Mouse (Mus musculus): ENCODE results near the gene Ptms. TPM values are rescaled to one million over a fixed set of nuclear protein-coding genes. Genes with fewer than 3 reads are reported as not detected.
A peak's percentile ranks its signal among the peaks of the same experiment; 100 is the strongest.

The Ptms gene
- polyA plus RNA-seq, 1 experiment from 2014 or later, result 707 TPM

DNA sequence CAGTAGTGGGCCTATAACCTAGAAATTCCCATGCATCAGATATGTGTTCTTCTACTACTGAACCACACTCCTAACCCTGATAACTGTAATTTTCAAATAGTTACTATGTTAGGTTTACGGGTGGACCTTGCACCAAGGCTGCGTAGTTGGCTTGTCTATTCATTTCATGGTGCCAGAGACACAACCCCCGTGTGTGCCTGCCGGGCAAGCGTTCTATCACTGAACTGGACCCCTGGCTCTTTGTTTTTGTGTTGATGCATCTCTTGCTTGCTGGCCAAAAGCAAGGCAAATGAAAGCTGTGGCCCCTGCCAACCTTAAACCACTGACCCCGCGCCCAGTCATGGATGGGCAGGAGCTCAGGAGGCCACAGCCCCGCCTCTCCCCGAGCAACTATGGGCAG, 38.1 kb downstream of the Ptms start:
- Histone ChIP-seq H3K9ac (no peak overlapping the region), H3K9me3 (ENCODE audit: control insufficient read depth, low read length) (no peaks in the 10 kb centered on the region), H3K4me3 (replicated peaks; ENCODE audit: low read length) (no peak overlapping the region), H3K27me3 (ENCODE audit: control insufficient read depth, insufficient read depth, low read length) (no peaks in the 10 kb centered on the region), H3K4me2 (replicated peaks) (no peak overlapping the region), H3K36me3 (replicated peaks; ENCODE audit: control insufficient read depth, insufficient read depth) (no peaks in the 10 kb centered on the region), H3K27ac (no peak overlapping the region), H3K4me1 (replicated peaks; ENCODE audit: control insufficient read depth, insufficient read depth, low read length) (no peaks in the 10 kb centered on the region)
- no peak for DNase-seq (ENCODE audit: low spot score)
- no peak for ATAC-seq (ENCODE audit: low FRiP score)
- WGBS, result 94% methylated on average over 9 of the region's 9 CpGs

DNA sequence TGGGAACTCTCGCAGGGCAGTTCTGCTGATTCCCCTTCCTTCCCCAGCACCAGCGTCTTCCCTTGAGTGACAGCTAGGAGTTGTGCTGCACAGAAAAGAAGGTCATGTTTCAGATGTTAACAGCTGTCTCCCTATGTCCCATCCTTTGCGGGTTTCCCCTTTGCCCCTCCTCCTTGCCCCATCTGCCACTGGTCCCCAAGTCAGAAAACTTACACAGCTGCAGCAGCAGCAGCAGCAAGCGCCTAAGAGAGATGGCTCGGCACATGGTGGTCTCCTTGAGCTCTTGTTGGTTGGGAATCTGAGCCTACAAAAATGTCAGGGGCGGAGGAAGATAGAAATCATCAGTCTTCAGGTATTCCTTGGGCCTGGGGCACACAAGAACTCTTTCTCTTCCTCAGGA, 40.5 kb downstream of the Ptms start:
- Histone ChIP-seq H3K4me1 (replicated peaks; ENCODE audit: control insufficient read depth, insufficient read depth, low read length) (no peaks in the 10 kb centered on the region), H3K36me3 (replicated peaks; ENCODE audit: control insufficient read depth, insufficient read depth) (no peaks in the 10 kb centered on the region), H3K4me3 (replicated peaks; ENCODE audit: low read length) (no peak overlapping the region), H3K9ac (no peak overlapping the region), H3K27me3 (ENCODE audit: control insufficient read depth, insufficient read depth, low read length) (no peaks in the 10 kb centered on the region), H3K9me3 (ENCODE audit: control insufficient read depth, low read length) (no peaks in the 10 kb centered on the region), H3K4me2 (replicated peaks) (no peak overlapping the region), H3K27ac (no peak overlapping the region)
- WGBS, result 63% methylated on average over 6 of the region's 6 CpGs
- ATAC-seq (ENCODE audit: low FRiP score) (no peak), DNase-seq (ENCODE audit: low spot score) (no peak)

DNA sequence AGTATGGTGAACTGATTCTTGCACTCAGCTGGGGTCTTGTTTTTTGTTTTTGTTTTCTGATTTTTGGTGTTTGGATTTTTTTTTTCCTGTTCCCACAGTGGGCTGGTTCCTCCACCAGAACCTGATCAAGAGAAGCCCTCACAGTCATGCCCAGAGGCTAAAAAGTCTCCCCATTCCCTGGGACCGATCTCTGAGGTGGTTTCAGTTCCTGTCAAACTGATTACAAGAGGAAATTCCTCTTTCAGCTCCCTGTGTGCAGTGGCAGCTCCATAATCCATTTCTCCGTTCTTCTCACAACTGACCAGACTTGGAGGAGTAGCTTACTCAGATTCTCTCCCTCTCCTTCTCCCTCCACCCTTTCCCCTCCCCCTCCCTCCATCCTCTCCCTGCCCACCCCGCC, 45.6 kb downstream of the Ptms start:
- DNase-seq (ENCODE audit: low spot score) (no peak), ATAC-seq (ENCODE audit: low FRiP score) (no peak)
- H3K9me3 ChIP-seq (ENCODE audit: control insufficient read depth, low read length), result no peaks in the 10 kb centered on the region
- H3K36me3 ChIP-seq (replicated peaks; ENCODE audit: control insufficient read depth, insufficient read depth), result no peaks in the 10 kb centered on the region
- no peaks in the 10 kb centered on the region for H3K27me3 ChIP-seq (ENCODE audit: control insufficient read depth, insufficient read depth, low read length)
- H3K4me2 ChIP-seq (replicated peaks), result no peak overlapping the region
- no peaks in the 10 kb centered on the region for H3K4me1 ChIP-seq (replicated peaks; ENCODE audit: control insufficient read depth, insufficient read depth, low read length)
- H3K27ac ChIP-seq, result no peak overlapping the region
- no peak overlapping the region for H3K9ac ChIP-seq
- no peak overlapping the region for H3K4me3 ChIP-seq (replicated peaks; ENCODE audit: low read length)
- whole genome bisulfite sequencing, result 64% methylated on average over 2 of the region's 3 CpGs

DNA sequence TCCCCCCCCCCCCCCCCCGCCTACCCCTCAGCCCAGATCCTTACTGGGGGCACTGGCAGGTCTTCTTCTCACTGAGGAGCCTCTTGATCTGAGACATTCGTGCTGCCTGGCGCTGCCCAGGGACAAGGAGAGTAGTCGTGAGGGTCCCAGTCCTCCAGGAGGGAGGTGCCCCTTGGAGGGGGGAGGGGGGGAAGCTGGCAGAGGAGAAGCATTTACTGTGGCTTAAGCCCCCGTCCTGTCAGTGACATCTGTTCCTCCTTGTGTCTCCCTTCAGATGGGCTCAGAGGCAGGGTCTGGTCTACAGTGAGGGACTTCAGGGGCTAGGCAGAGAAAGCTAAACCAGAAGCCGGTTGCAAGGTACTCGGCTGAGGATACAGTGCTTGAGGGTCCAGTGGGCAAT, 53.3 kb downstream of the Ptms start:
- Histone ChIP-seq H3K36me3 (replicated peaks; ENCODE audit: control insufficient read depth, insufficient read depth) (no peaks in the 10 kb centered on the region), H3K27me3 (ENCODE audit: control insufficient read depth, insufficient read depth, low read length) (no peaks in the 10 kb centered on the region), H3K27ac (no peak overlapping the region), H3K9ac (0 out of 2 replicates have a peak overlapping the region, but pooled peaks have one; percentile 11), H3K9me3 (ENCODE audit: control insufficient read depth, low read length) (no peaks in the 10 kb centered on the region), H3K4me2 (replicated peaks) (no peak overlapping the region), H3K4me3 (replicated peaks; ENCODE audit: low read length) (no peak overlapping the region), H3K4me1 (replicated peaks; ENCODE audit: control insufficient read depth, insufficient read depth, low read length) (peaks cover 21% of the 10 kb centered on the region)
- DNase-seq (ENCODE audit: low spot score) (no peak), ATAC-seq (ENCODE audit: low FRiP score) (no peak)
- WGBS, result 62% methylated on average over 6 of the region's 7 CpGs

DNA sequence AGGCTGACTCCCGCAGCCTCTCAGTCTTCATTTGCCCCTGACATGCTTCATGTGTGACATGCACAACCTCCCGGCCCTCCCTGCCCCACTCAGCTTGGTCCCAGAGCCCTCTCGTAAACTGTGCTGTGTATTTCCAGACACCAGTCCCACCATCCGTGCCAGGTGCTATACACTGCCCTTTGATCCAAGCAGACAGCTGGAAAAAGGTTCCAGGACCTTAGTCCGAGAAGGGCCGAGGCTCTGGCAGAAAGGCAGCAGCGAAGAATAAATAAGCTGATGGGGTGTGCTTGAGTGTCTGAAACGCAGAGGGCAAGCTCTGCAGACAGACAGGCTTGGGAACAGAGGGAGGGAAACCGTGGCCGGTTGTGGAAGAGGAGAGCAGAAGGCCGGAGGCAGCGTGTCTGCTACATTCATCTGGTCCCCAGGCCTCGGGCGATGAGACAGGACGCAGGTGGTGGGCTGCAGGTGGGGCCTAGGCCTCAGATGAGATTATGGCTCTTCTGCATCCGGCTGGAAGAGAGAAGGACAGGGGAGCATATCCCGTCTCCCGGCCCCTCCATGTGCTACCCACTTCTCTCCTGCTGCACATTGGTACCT, 54.0 kb downstream of the Ptms start:
- Histone ChIP-seq H3K9me3 (ENCODE audit: control insufficient read depth, low read length) (no peaks in the 10 kb centered on the region), H3K9ac (peak overlapping the region; percentile 16), H3K27me3 (ENCODE audit: control insufficient read depth, insufficient read depth, low read length) (no peaks in the 10 kb centered on the region), H3K4me1 (replicated peaks; ENCODE audit: control insufficient read depth, insufficient read depth, low read length) (peaks cover 28% of the 10 kb centered on the region), H3K27ac (no peak overlapping the region), H3K36me3 (replicated peaks; ENCODE audit: control insufficient read depth, insufficient read depth) (no peaks in the 10 kb centered on the region; the same call in 1 of the 2 replicates), H3K4me2 (replicated peaks) (no peak overlapping the region), H3K4me3 (replicated peaks; ENCODE audit: low read length) (no peak overlapping the region)
- ATAC-seq (ENCODE audit: low FRiP score), result no peak
- no peak for DNase-seq (ENCODE audit: low spot score)
- WGBS, result 54% methylated on average over 18 of the region's 18 CpGs

Other genes with a start within 250 kb of the Ptms start
- gene Emg1, start 207.9 kb downstream of the Ptms start, polyA plus RNA-seq (2014; fragmentation: Nextera tagmentation; extraction: Ambion mirVana), result 91.4 and 94.1 TPM in 2 replicates
- 241 and 242 TPM in 2 replicates for gene Phb2, start 207.8 kb downstream of the Ptms start, polyA plus RNA-seq (2014; fragmentation: Nextera tagmentation; extraction: Ambion mirVana)
- gene Ptpn6, start 181.4 kb downstream of the Ptms start, polyA plus RNA-seq (2014; fragmentation: Nextera tagmentation; extraction: Ambion mirVana), result 3.5 and 4.3 TPM in 2 replicates
- 616 and 701 TPM in 2 replicates for gene Grcc10, start 178.7 kb downstream of the Ptms start, polyA plus RNA-seq (2014; fragmentation: Nextera tagmentation; extraction: Ambion mirVana)
- gene Gm45234, start 164.1 kb downstream of the Ptms start, polyA plus RNA-seq (2014; fragmentation: Nextera tagmentation; extraction: Ambion mirVana), result not detected in 2 replicates
- 25.9 and 26.0 TPM in 2 replicates for gene Atn1, start 163.6 kb downstream of the Ptms start, polyA plus RNA-seq (2014; fragmentation: Nextera tagmentation; extraction: Ambion mirVana)
- 142 and 174 TPM in 2 replicates for gene Eno2, start 150.4 kb downstream of the Ptms start, polyA plus RNA-seq (2014; fragmentation: Nextera tagmentation; extraction: Ambion mirVana)
- 3.7 and 6.4 TPM in 2 replicates for gene Lrrc23, start 140.4 kb downstream of the Ptms start, polyA plus RNA-seq (2014; fragmentation: Nextera tagmentation; extraction: Ambion mirVana)
- gene Spsb2, start 111.4 kb downstream of the Ptms start, polyA plus RNA-seq (2014; fragmentation: Nextera tagmentation; extraction: Ambion mirVana), result 5.2 and 6.6 TPM in 2 replicates
- 413 and 474 TPM in 2 replicates for gene Tpi1, start 105.8 kb downstream of the Ptms start, polyA plus RNA-seq (2014; fragmentation: Nextera tagmentation; extraction: Ambion mirVana)
- gene Usp5, start 90.6 kb downstream of the Ptms start, polyA plus RNA-seq (2014; fragmentation: Nextera tagmentation; extraction: Ambion mirVana), result 180 and 182 TPM in 2 replicates
- 29.3 and 36.2 TPM in 2 replicates for gene Cdca3, start 90.6 kb downstream of the Ptms start, polyA plus RNA-seq (2014; fragmentation: Nextera tagmentation; extraction: Ambion mirVana)
- gene Gnb3, start 79.8 kb downstream of the Ptms start, polyA plus RNA-seq (2014; fragmentation: Nextera tagmentation; extraction: Ambion mirVana), result 0.21 and 1.2 TPM in 2 replicates
- gene P3h3, start 62.4 kb downstream of the Ptms start, polyA plus RNA-seq (2014; fragmentation: Nextera tagmentation; extraction: Ambion mirVana), result 13.3 and 17.6 TPM in 2 replicates
- gene Gpr162, start 56.1 kb downstream of the Ptms start, polyA plus RNA-seq (2014; fragmentation: Nextera tagmentation; extraction: Ambion mirVana), result 16.6 and 17.6 TPM in 2 replicates
- 0.27 and 0.35 TPM in 2 replicates for gene Cd4, start 31.9 kb downstream of the Ptms start, polyA plus RNA-seq (2014; fragmentation: Nextera tagmentation; extraction: Ambion mirVana)
- gene Lag3, start 8.4 kb downstream of the Ptms start, polyA plus RNA-seq (2014; fragmentation: Nextera tagmentation; extraction: Ambion mirVana), result 2.1 and 2.8 TPM in 2 replicates
- gene Mlf2, start 11.3 kb upstream of the Ptms start, polyA plus RNA-seq (2014; fragmentation: Nextera tagmentation; extraction: Ambion mirVana), result 577 and 614 TPM in 2 replicates
- gene Cops7a, start 45.4 kb upstream of the Ptms start, polyA plus RNA-seq (2014; fragmentation: Nextera tagmentation; extraction: Ambion mirVana), result 92.4 and 93.1 TPM in 2 replicates
- 47.8 and 53.8 TPM in 2 replicates for gene Pianp, start 76.6 kb upstream of the Ptms start, polyA plus RNA-seq (2014; fragmentation: Nextera tagmentation; extraction: Ambion mirVana)
- 12.0 and 14.6 TPM in 2 replicates for gene Zfp384, start 89.0 kb upstream of the Ptms start, polyA plus RNA-seq (2014; fragmentation: Nextera tagmentation; extraction: Ambion mirVana)
- gene Ing4, start 119.7 kb upstream of the Ptms start, polyA plus RNA-seq (2014; fragmentation: Nextera tagmentation; extraction: Ambion mirVana), result 112 and 113 TPM in 2 replicates
- 17.1 and 18.7 TPM in 2 replicates for gene Acrbp, start 129.6 kb upstream of the Ptms start, polyA plus RNA-seq (2014; fragmentation: Nextera tagmentation; extraction: Ambion mirVana)
- 0.50 and 0.51 TPM in 2 replicates for gene Lpar5, start 147.8 kb upstream of the Ptms start, polyA plus RNA-seq (2014; fragmentation: Nextera tagmentation; extraction: Ambion mirVana)
- 68.5 and 78.0 TPM in 2 replicates for gene Chd4, start 175.9 kb upstream of the Ptms start, polyA plus RNA-seq (2014; fragmentation: Nextera tagmentation; extraction: Ambion mirVana)
- 40.3 and 48.4 TPM in 2 replicates for gene Nop2, start 211.8 kb upstream of the Ptms start, polyA plus RNA-seq (2014; fragmentation: Nextera tagmentation; extraction: Ambion mirVana)
- 18.2 and 19.0 TPM in 2 replicates for gene Iffo1, start 225.1 kb upstream of the Ptms start, polyA plus RNA-seq (2014; fragmentation: Nextera tagmentation; extraction: Ambion mirVana)
- gene Gapdh, start 246.4 kb upstream of the Ptms start, polyA plus RNA-seq (2014; fragmentation: Nextera tagmentation; extraction: Ambion mirVana), result 1,428 and 1,660 TPM in 2 replicates

Data from hindbrain, embryonic 14.5 days (tissue).